Mouse (Mus musculus) hindbrain, embryonic 13.5 days (tissue): ENCODE data around the gene Ankrd9. TPM values are rescaled to one million over a fixed set of nuclear protein-coding genes. Genes with fewer than 3 reads are reported as not detected.

Source experiments
- ATAC-seq: fragments of 200-750 bp; cut with Nextera tagmentation; 2 replicates; pipeline ENCODE4 v1.8.0; 2017; ENCODE audit warnings: moderate TSS enrichment; ENCODE audit not compliant: low FRiP score
- H3K27ac ChIP-seq: fragments of 300-500 bp; sonication (generic); 2 replicates; pipeline ENCODE4 v1.5.1; 2015; ENCODE audit warnings: inconsistent platforms, mild to moderate bottlenecking, moderate library complexity
- H3K27me3 ChIP-seq: fragments of 300-500 bp; sonication (generic); 2 replicates; pipeline ENCODE4 v1.6.1; 2015; ENCODE audit warnings: mild to moderate bottlenecking, inconsistent platforms
- H3K36me3 ChIP-seq: fragments of 300-500 bp; sonication (generic); 2 replicates; pipeline ENCODE4 v1.6.1; 2015; ENCODE audit warnings: mild to moderate bottlenecking, inconsistent platforms
- H3K4me1 ChIP-seq: fragments of 300-500 bp; sonication (generic); replicated peaks from 2 replicates; pipeline ENCODE4 v1.6.1; 2015; ENCODE audit warnings: inconsistent platforms
- H3K4me2 ChIP-seq: fragments of 300-500 bp; sonication (generic); 2 replicates; pipeline ENCODE4 v1.6.1; 2015; ENCODE audit warnings: inconsistent platforms, mild to moderate bottlenecking, moderate library complexity
- H3K4me3 ChIP-seq: fragments of 300-500 bp; sonication (generic); 2 replicates; pipeline ENCODE4 v1.5.1; 2015; ENCODE audit warnings: mild to moderate bottlenecking, inconsistent platforms
- H3K9ac ChIP-seq: fragments of 300-500 bp; sonication (generic); 2 replicates; pipeline ENCODE4 v1.6.1; 2015; ENCODE audit warnings: mild to moderate bottlenecking, inconsistent platforms
- H3K9me3 ChIP-seq: fragments of 300-500 bp; sonication (generic); 2 replicates; pipeline ENCODE4 v1.6.1; 2016; ENCODE audit warnings: inconsistent platforms
- WGBS: fragments of 180-500 bp; shearing (Covaris S2); methylation state at CpG from one replicate; pipeline ENCODE4 v1.1.7; 2015; 5-methylcytosine and 5-hydroxymethylcytosine counted together
- polyA plus RNA-seq: library from polyadenylated mRNA; unstranded; fragments of >200 nt; fragmentation: Nextera tagmentation; extraction: Ambion mirVana; gene quantifications from 2 replicates; pipeline ENCODE4 v1.2.1, GENCODE M21; 2015

Gene Ankrd9
- polyA plus RNA-seq, 1 experiment from 2014 or later = 6.8 TPM

DNA sequence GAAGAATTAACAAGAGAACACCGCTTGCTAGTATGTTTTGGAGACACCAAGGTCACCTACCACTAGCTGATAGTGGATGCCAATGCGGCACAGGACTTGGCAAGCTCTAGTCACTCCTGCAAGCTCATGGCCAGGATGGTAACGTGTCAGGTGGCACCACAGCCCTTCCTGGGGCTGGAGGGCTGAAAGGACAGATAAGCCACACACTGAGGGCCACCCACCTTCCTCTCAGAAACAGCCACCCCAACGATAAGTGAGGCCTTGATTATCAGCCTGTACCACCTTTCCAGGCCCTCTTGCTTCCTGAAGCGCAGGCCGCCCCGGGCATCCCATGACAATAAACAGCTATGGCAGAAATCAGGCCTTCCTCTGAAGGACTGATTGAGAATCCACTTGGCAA is 4.5 kb downstream of the Ankrd9 start:
- WGBS = 96% methylated on average over 7 of the region's 7 CpGs
- no peak for ATAC-seq
- H3K36me3 ChIP-seq = peaks cover 70% of the 10 kb centered on the region

DNA sequence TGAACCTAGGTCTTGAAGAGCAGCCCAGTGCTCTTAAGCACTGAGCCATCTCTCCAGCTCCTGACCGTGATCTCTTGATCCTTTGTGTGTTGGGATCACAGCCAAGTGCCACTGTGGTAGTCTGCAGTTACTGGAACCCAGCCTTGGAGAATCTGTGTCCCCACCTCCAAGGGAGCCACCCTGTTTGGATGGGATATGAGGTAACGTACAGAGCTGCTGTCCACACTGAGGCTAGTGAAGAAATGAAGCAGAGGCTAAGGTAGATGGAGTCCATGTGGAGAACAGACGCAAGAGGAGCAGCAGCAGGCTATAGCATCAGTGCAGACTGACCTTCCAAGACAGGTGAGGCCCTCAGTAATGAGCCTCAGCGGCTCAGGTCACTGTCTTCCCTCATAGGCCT is 5.0 kb downstream of the Ankrd9 start:
- 90% methylated on average over 4 of the region's 4 CpGs for WGBS
- H3K9ac ChIP-seq = no peak overlapping the region
- no peak overlapping the region for H3K4me2 ChIP-seq
- H3K27me3 ChIP-seq = peaks cover 4% of the 10 kb centered on the region; the same call in 1 of the 2 replicates
- no peak overlapping the region for H3K27ac ChIP-seq
- no peak for ATAC-seq
- peaks cover 11% of the 10 kb centered on the region for H3K4me1 ChIP-seq
- no peaks in the 10 kb centered on the region for H3K9me3 ChIP-seq
- peaks cover 75% of the 10 kb centered on the region for H3K36me3 ChIP-seq
- no peak overlapping the region for H3K4me3 ChIP-seq

More for the DNA sequence above, 4.5 kb downstream of the Ankrd9 start:
- Histone ChIP-seq H3K4me2 (no peak overlapping the region), H3K4me1 (peaks cover 15% of the 10 kb centered on the region), H3K4me3 (no peak overlapping the region), H3K27me3 (peaks cover 4% of the 10 kb centered on the region; the same call in 1 of the 2 replicates), H3K9ac (no peak overlapping the region), H3K27ac (no peak overlapping the region), H3K9me3 (no peaks in the 10 kb centered on the region)

DNA sequence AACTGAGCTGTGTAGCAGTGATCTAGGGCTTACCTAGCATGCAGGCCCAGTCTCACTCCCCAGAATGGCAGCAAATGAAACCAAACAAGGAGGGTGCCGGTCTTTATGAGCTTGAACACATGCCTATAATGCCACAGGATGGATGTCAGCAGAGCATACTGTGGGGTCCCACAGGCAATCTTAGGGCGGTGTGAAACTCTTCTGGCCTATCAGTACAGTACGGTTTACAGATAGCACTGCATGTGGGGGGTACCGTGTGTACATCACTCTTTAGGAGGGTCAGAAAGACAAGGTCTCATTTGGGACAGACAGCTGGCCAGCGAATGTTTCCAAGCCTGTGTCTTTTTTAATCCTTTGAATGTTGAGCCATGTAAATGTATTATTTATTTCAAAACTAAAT is 6.9 kb downstream of the Ankrd9 start:
- Histone ChIP-seq H3K4me1 (no peaks in the 10 kb centered on the region), H3K27ac (no peak overlapping the region), H3K4me3 (no peak overlapping the region), H3K9me3 (no peaks in the 10 kb centered on the region), H3K4me2 (no peak overlapping the region), H3K27me3 (no peaks in the 10 kb centered on the region), H3K9ac (no peak overlapping the region), H3K36me3 (peaks cover 89% of the 10 kb centered on the region)
- ATAC-seq = no peak
- 92% methylated on average over 5 of the region's 5 CpGs for WGBS

DNA sequence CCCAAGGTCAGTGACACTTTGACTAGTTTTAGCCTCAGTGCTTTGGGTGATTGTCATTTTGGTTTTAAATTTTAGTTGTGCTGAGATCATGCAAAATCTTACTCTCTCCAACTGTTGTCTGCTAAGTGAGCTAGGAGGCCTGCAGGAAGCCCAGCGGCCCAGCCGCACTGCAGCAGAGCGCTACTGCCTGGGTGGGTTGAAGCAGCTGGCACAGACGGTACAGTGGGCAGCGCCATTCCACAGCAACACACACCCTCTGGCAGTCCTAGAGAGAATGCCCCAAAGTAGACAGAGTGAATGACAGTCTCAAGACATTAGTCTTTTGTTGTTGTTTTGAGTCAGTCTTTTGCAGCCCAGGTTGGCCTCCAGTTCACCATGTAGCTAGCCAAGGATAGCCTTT is 8.4 kb downstream of the Ankrd9 start:
- Histone ChIP-seq H3K9me3 (no peaks in the 10 kb centered on the region), H3K4me1 (no peaks in the 10 kb centered on the region), H3K27me3 (no peaks in the 10 kb centered on the region), H3K27ac (no peak overlapping the region), H3K4me3 (no peak overlapping the region), H3K4me2 (no peak overlapping the region), H3K9ac (no peak overlapping the region), H3K36me3 (peaks cover 75% of the 10 kb centered on the region)
- WGBS = 96% methylated on average over 5 of the region's 5 CpGs
- ATAC-seq = no peak

DNA sequence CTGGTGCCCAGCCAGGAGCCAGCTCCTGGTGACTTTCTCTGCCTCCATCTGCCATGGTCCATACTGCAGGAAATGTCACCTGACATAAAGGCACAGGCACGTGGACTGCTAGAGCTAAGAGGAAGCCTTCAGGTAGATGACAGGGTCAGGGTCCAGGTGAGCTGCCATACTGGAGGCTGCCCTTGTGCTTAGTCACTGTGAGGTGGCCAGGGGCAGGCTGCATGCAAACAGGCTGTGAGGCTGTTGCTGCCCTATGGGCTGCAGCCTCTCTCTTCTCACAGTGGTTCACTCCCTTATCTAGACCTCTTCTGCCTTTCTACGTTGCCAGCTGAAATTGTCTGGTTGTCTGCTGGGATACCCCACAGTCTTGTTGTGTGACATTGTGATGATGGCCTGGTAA is 11.7 kb downstream of the Ankrd9 start:
- H3K27ac ChIP-seq = no peak overlapping the region
- H3K36me3 ChIP-seq = peaks cover 47% of the 10 kb centered on the region
- H3K27me3 ChIP-seq = no peaks in the 10 kb centered on the region
- H3K4me1 ChIP-seq = no peaks in the 10 kb centered on the region
- no peak overlapping the region for H3K4me3 ChIP-seq
- ATAC-seq = no peak
- no peak overlapping the region for H3K4me2 ChIP-seq
- H3K9ac ChIP-seq = no peak overlapping the region
- 91% methylated on average over 2 of the region's 2 CpGs for WGBS
- no peaks in the 10 kb centered on the region for H3K9me3 ChIP-seq

DNA sequence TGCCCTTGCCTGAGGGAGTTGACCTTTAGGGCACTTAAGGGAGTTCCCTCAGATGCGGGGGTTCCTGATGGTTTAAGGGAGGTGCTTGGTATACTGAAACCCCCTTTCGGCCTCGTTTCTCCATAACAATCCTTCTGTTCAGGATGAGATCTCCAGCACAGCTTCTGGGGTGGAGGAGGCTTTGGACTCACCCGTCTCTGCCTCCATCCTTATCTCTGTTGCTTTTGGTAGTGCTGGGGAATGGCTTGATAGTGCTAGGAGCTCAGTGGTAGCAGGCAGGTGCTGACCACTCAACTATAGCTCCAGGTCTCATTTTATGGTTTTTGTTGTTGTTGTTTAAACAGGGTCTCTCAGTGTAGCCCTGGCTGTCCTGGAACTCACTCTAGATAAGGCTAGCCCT is 12.8 kb downstream of the Ankrd9 start:
- Histone ChIP-seq H3K36me3 (peaks cover 45% of the 10 kb centered on the region), H3K27ac (no peak overlapping the region), H3K9me3 (no peaks in the 10 kb centered on the region), H3K9ac (no peak overlapping the region), H3K27me3 (no peaks in the 10 kb centered on the region), H3K4me3 (no peak overlapping the region), H3K4me2 (no peak overlapping the region), H3K4me1 (no peaks in the 10 kb centered on the region)
- 85% methylated on average over 4 of the region's 4 CpGs for WGBS
- no peak for ATAC-seq

DNA sequence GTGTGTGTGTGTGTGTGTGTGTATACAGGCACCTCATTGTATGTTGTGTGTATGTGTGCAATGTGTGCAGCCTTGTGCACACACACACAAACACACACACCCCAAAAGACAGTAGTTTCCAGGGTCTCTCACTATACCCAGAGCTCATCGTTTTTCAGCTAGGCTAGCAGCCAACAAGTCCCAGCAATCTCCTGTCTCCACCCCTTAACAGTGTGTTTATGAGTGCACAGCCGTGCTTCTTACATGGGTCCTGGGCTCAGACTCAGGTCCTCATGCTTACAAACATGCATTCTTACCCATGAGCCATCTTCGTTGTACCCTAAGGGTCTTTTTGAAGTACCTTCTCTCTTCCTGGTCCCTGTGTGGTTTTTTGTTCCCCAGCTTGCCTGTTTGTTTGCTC is 13.3 kb downstream of the Ankrd9 start:
- ATAC-seq = no peak
- Histone ChIP-seq H3K27me3 (no peaks in the 10 kb centered on the region), H3K4me2 (no peak overlapping the region), H3K27ac (no peak overlapping the region), H3K9ac (no peak overlapping the region), H3K9me3 (no peaks in the 10 kb centered on the region), H3K36me3 (peaks cover 44% of the 10 kb centered on the region), H3K4me3 (no peak overlapping the region), H3K4me1 (no peaks in the 10 kb centered on the region)
- 82% methylated on average over 3 of the region's 3 CpGs for WGBS

DNA sequence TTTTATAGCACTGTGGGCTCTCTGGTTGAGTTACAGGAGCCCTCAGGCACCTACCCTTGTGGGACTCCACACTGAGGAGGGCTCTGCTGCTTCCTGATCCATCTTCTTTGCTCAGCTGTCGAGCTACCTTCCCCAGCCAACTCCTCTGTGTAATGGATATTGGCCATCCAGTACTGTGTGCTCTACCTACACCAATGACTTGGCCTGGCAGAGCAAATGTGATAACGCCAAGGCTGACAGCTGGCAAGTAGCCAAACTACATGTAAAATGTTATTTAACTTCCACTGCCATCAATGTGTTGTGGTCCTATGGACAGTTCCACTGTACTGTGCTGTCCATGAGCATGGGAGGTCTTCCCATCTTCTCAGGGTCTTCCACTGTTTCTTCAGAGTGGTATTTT is 16.9 kb downstream of the Ankrd9 start:
- WGBS = 79% methylated on average over 2 of the region's 2 CpGs
- H3K4me2 ChIP-seq = no peak overlapping the region
- no peak overlapping the region for H3K27ac ChIP-seq
- H3K9me3 ChIP-seq = no peaks in the 10 kb centered on the region
- peaks cover 29% of the 10 kb centered on the region for H3K36me3 ChIP-seq
- no peaks in the 10 kb centered on the region for H3K4me1 ChIP-seq
- no peak overlapping the region for H3K9ac ChIP-seq
- ATAC-seq = no peak
- H3K27me3 ChIP-seq = no peaks in the 10 kb centered on the region
- no peak overlapping the region for H3K4me3 ChIP-seq

DNA sequence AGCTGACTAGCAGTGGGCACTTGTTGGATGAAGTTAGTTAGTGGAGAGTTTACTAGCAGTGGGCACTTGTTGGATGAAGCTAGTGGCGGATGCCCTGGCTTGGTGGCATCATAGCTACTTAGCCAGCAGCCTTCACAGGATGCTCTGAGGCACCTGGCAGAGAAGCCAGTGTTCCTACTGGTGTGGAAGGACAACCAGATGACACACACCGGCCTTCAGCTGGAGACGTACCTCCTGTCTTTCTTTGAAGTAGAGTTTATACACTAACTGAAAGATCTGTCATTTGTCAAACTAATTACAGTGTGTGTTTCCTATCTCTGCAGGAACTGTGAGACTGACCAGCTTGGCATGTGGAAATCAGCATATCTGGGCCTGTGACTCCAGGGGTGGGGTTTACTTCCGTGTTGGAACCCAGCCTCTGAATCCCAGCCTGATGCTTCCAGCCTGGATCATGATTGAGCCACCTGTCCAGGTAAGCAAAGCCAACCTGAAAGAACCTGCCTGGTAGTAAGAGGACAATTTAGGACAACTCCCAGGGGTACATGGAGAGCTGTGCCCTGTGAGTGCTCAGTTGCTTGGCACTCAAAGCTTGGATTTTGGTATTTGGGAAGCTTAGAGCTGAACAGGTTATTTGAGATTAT is 24.4 kb downstream of the Ankrd9 start:
- Histone ChIP-seq H3K27ac (no peak overlapping the region), H3K4me2 (no peak overlapping the region), H3K36me3 (peaks cover 41% of the 10 kb centered on the region), H3K4me3 (no peak overlapping the region), H3K4me1 (no peaks in the 10 kb centered on the region), H3K27me3 (no peaks in the 10 kb centered on the region), H3K9ac (no peak overlapping the region), H3K9me3 (no peaks in the 10 kb centered on the region)
- 87% methylated on average over 4 of the region's 4 CpGs for WGBS
- ATAC-seq = no peak

DNA sequence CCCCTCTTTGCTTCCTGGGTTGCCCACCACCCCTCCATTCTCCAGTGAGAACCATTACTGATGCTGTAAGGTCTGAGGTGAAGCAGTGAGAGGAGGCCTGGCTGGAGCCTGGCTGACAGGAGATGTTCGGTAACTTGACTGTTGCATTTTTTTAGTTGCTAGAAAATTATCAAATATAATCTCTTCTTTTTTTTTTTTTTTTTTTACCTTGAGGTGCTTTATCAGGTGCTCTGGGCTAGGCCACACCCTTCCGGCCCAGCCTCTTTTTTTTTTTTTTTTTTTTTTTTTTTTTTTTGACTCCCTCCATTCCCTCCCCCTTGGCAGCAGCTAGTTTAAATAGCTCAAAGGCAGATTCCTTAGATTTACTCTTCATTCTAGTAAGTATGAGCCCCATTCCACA is 24.9 kb downstream of the Ankrd9 start:
- Histone ChIP-seq H3K4me3 (no peak overlapping the region), H3K9me3 (no peaks in the 10 kb centered on the region), H3K4me2 (no peak overlapping the region), H3K27ac (no peak overlapping the region), H3K36me3 (peaks cover 41% of the 10 kb centered on the region), H3K4me1 (no peaks in the 10 kb centered on the region), H3K9ac (no peak overlapping the region), H3K27me3 (no peaks in the 10 kb centered on the region)
- ATAC-seq = no peak
- 100% methylated on average over 2 of the region's 2 CpGs for WGBS

DNA sequence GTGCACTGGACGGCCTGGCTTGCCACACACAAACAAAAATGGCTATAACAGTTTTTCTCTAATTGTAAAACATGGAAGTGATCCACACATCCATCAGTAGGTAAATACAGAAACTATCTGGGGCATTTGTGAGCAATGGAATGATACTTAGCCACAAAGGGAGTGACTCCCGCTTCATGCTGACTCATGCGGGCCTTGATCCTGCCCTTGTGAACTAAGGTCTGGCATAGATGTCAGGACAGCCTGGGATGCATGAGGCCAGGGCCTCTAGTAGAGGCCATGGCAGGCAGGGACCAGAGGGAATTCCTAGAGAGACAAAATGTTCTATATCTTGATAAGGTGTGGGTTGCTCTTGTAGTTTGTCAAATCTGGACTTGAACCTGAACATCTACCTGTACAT is 25.4 kb downstream of the Ankrd9 start:
- Histone ChIP-seq H3K27me3 (no peaks in the 10 kb centered on the region), H3K27ac (no peak overlapping the region), H3K4me3 (no peak overlapping the region), H3K9me3 (no peaks in the 10 kb centered on the region), H3K9ac (no peak overlapping the region), H3K4me1 (no peaks in the 10 kb centered on the region), H3K4me2 (no peak overlapping the region), H3K36me3 (peaks cover 44% of the 10 kb centered on the region)
- ATAC-seq = no peak
- 91% methylated on average over 3 of the region's 3 CpGs for WGBS

DNA sequence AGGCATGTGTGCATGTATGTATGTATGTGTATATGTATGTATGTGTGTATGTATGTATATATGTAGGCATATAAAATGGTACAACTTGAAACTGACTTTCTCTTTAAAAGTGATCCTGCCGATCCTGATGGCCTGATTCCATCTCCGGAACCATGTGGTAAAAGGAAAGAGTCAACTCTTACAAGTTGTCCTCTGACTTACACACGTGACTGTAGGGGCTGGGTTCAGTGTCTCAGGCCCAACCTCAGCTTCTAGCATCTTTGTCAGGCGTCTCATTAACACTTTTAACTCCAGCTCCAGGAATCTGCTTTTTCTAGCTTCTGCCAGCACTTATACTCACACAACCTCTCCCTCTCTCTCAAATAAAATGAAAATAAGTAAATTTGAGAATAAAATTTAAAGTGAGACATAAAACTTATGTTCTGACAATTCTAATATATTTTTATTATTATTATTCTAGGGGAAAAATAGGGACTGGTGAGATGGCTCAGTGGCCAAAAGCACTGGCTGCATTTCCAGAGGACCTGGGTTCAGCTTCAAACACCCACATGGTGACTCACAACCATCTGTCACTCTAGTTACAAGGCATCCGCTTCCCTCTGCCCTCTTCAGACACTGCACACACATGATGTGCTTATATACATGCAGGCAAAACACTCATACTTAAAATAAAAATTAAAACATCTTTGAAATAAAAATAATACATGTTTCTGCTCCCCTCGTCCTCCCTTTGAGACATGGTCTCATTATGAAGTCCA is 26.0 kb downstream of the Ankrd9 start:
- Histone ChIP-seq H3K4me3 (no peak overlapping the region), H3K36me3 (peaks cover 51% of the 10 kb centered on the region), H3K9ac (no peak overlapping the region), H3K9me3 (no peaks in the 10 kb centered on the region), H3K4me1 (no peaks in the 10 kb centered on the region), H3K27ac (no peak overlapping the region), H3K27me3 (no peaks in the 10 kb centered on the region), H3K4me2 (no peak overlapping the region)
- 85% methylated on average over 6 of the region's 6 CpGs for WGBS
- ATAC-seq = no peak

DNA sequence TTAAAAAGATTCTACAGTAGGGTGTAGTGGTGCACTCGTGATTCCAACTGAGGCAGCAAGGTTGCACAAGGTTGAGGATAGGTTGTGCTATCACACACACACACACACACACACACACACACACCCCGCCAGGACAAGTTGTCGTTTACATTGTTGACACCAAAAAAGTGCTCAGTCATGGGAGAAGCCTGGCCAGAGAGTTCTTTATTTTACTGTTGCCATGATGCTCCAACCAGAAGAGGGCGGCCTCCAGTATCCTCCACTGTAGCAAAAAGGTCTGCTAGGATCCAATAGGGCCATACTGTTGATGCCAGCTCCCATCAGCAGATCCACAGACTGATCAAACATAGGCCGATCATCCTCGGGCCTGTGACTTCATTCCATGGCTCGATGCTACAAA is 27.6 kb downstream of the Ankrd9 start:
- WGBS = 84% methylated on average over 7 of the region's 7 CpGs
- Histone ChIP-seq H3K27me3 (no peaks in the 10 kb centered on the region), H3K4me3 (no peak overlapping the region), H3K9ac (no peak overlapping the region), H3K4me1 (no peaks in the 10 kb centered on the region), H3K9me3 (no peaks in the 10 kb centered on the region), H3K36me3 (peaks cover 55% of the 10 kb centered on the region), H3K27ac (no peak overlapping the region), H3K4me2 (no peak overlapping the region)
- ATAC-seq = no peak
